Mouse (Mus musculus) kidney, adult 2 months (tissue): ENCODE measurements at regions not wholly inside any gene's neighbourhood (a gene's known extent, or its start where the extent isn't known, plus 50 kb on each side); places are given as distances from the start of the nearest gene placed in this dataset.
"Not testable (repeated sequence)": the region's sequence is repeated elsewhere in the genome, so short reads cannot be mapped to it uniquely, and the experiment has no call there.

Experiments
- DNase-seq: peaks from one replicate; pipeline ENCODE4 v3.0.0; 2021
- H3K27ac ChIP-seq: fragments of 200-500 bp; 2 replicates; pipeline ENCODE4 v1.5.1; 2012; ENCODE audit warnings: low read depth, low read length, control low read depth, inconsistent platforms; ENCODE audit not compliant: insufficient read depth
- H3K27me3 ChIP-seq: fragments of 200-500 bp; replicated peaks from 2 replicates; pipeline ENCODE4 v1.6.1; 2012; ENCODE audit warnings: mild to moderate bottlenecking, moderate library complexity, low read length, inconsistent platforms; ENCODE audit not compliant: control insufficient read depth, insufficient read depth
- H3K36me3 ChIP-seq: fragments of 200-500 bp; 2 replicates; pipeline ENCODE4 v1.6.1; 2012; ENCODE audit warnings: mild to moderate bottlenecking, moderate library complexity, low read length, inconsistent platforms; ENCODE audit not compliant: control insufficient read depth, insufficient read depth
- H3K4me1 ChIP-seq: fragments of 200-500 bp; 2 replicates; pipeline ENCODE4 v1.6.1; 2011; ENCODE audit warnings: low read length; ENCODE audit not compliant: control insufficient read depth, insufficient read depth
- H3K4me3 ChIP-seq: fragments of 200-500 bp; 2 replicates; pipeline ENCODE4 v1.5.1; 2011; ENCODE audit warnings: mild to moderate bottlenecking, low read depth, low read length, control low read depth; ENCODE audit not compliant: insufficient read depth
- CTCF ChIP-seq: fragments of 200-500 bp; conservative IDR thresholded peaks from 2 replicates; pipeline ENCODE4 v1.5.1; 2011; ENCODE audit warnings: low read depth, mild to moderate bottlenecking, control low read depth, low read length, moderate library complexity, mixed read lengths; ENCODE audit not compliant: insufficient read depth, insufficient read length
- POLR2A ChIP-seq: fragments of 200-500 bp; IDR thresholded peaks from one replicate; pipeline ENCODE4 v1.6.1; 2011; ENCODE audit warnings: low read depth, low read length, control low read depth
- WGBS: fragments of 180-500 bp; shearing (Covaris S2); methylation state at CpG from one replicate; pipeline ENCODE4 v1.1.7; 2018; 5-methylcytosine and 5-hydroxymethylcytosine counted together

- Histone ChIP-seq H3K4me3 (no peak overlapping the region), H3K4me1 (no peaks in the 10 kb centered on the region), H3K27me3 (no peaks in the 10 kb centered on the region), H3K27ac (no peak overlapping the region), H3K36me3 (no peaks in the 10 kb centered on the region)
- WGBS = 82% methylated on average over 8 of the region's 8 CpGs
- no peak for DNase-seq
- no peak for TF ChIP-seq POLR2A
- TF ChIP-seq CTCF = no peak
Measured at GRCm38 (mm10) chr10:6341572-6341971, 416.7 kb upstream of the Oprm1 start.

DNA sequence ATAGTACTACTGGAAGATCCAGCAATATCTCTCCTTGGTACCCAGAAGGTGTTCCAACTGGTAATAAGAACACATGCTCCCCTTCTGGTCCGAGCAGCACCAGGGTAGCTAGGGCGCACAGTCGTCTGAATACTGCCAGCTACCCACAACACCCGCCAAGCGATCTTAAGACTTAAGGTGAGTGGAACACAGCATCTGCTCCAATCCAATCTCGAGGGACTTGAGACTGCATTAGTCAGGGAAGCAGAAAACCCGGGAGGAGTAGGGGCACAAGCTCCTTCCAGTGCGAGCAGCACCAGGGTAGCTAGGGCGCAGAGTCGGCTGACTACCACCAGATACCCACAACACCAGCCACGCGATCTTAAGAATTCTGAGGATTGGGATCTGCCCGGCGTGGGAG, 409.1 kb upstream of the Oprm1 start:
- not testable (repeated sequence) for H3K4me1 ChIP-seq, H3K36me3 ChIP-seq, H3K27ac ChIP-seq, H3K27me3 ChIP-seq, H3K4me3 ChIP-seq, DNase-seq
- WGBS = 92% methylated on average over 14 of the region's 14 CpGs

- TF ChIP-seq CTCF (no peak), POLR2A (no peak)
- Histone ChIP-seq H3K27ac (no peak overlapping the region), H3K36me3 (no peaks in the 10 kb centered on the region), H3K4me3 (no peak overlapping the region), H3K27me3 (no peaks in the 10 kb centered on the region), H3K4me1 (no peaks in the 10 kb centered on the region)
- DNase-seq = no peak
- 82% methylated on average over 4 of the region's 4 CpGs for WGBS
Measured at GRCm38 (mm10) chr10:6366182-6366581, 392.1 kb upstream of the Oprm1 start.

- DNase-seq = no peak
- no peaks in the 10 kb centered on the region for H3K36me3 ChIP-seq
- H3K27ac ChIP-seq = no peak overlapping the region
- no peaks in the 10 kb centered on the region for H3K4me1 ChIP-seq
- H3K27me3 ChIP-seq = no peaks in the 10 kb centered on the region
- no peak overlapping the region for H3K4me3 ChIP-seq
- TF ChIP-seq POLR2A (no peak), CTCF (no peak)
- 93% methylated on average over 2 of the region's 2 CpGs for WGBS
Measured at GRCm38 (mm10) chr10:6371666-6372065, 386.6 kb upstream of the Oprm1 start.

DNA sequence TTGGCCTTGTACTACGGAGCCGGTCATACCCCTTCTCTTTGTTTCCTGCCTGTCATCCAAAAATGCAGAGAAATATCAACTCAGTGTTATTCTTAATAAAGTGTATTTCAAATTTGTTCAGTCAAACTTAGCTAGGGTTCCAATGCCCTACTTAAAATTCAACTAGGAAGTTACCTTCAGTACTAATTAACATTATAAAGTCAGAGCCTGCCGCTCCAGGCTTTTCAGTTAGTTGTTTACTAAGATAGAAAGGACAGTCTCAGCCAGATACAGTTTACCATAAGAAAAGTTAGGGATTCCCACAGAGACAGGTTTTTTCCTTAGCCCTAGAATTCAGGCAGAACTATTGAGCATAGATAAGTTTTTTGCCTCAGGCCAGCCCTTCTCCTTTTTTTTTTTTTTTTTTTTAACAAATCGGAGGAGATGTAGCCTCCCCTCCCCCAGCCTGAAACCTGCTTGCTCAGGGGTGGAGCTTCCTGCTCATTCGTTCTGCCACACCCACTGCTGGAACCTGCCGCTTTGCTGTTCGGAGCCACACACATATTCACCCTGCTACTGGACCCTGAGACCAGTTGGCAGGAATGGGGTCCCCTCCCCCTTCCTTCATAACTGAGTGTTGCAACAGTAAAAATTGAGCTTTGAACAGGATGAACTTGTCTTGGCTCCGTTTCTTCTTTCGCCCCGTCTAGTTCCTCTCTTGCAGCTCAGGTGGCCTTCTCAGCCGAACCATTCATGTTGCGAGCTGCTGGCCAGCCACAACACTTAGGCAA, 340.8 kb upstream of the Oprm1 start:
- H3K4me3 ChIP-seq, H3K27me3 ChIP-seq, H3K4me1 ChIP-seq, H3K27ac ChIP-seq, H3K36me3 ChIP-seq: not testable (repeated sequence)
- 60% methylated on average over 12 of the region's 12 CpGs for WGBS
- DNase-seq = peak; percentile 89

GRCm38 (mm10) chr10:6418234-6418633, 340.1 kb upstream of the Oprm1 start:
- not testable (repeated sequence) for H3K4me3 ChIP-seq, H3K36me3 ChIP-seq, H3K4me1 ChIP-seq, H3K27me3 ChIP-seq
- peak; percentile 6 for DNase-seq
- peak overlapping the region; percentile 17; the same call in 1 of the 2 replicates for H3K27ac ChIP-seq

DNA sequence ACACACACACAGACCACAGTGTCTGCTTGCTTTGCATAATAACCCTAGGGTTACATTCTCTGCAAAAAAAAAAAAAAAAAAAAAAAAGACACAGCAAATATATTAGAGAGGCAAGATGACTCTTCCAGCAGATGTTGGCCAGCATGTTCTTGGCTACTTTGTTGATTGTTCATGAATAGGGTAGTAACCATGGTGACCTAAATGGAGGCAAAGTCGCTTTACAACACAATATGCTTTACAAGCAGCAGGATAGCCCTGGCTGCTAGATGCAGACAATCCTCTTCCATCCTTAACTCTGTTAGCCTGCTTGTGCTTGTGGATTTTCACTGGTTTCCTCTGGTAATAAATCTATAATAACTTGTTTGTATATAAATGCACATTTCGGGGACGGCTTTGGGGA, 292.5 kb upstream of the Oprm1 start:
- 73% methylated on average over 3 of the region's 3 CpGs for WGBS
- TF ChIP-seq POLR2A = no peak
- no peak for TF ChIP-seq CTCF
- DNase-seq = no peak

DNA sequence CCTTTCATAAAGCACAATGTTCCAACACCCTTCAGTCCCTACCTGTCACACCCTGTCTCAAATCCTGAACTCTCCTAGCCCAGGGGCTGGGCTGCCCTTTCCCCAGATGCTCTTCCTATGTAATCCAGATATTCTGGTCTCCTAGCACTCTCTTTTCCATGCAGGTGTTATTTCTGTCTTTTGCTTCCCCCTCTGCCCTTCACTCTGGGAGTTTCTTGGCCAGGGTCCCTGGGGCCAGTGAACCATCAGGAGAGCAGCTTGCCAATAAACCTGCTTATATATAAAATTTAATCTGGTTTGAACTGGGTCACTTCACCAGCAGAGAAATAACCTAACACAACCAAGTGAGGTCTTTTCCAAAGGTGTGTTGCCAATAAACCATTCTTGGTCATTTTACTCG, 278.0 kb upstream of the Oprm1 start:
- no peak overlapping the region for H3K27ac ChIP-seq
- no peaks in the 10 kb centered on the region for H3K27me3 ChIP-seq
- H3K4me1 ChIP-seq = no peaks in the 10 kb centered on the region
- 55% methylated on average over 1 of the region's 1 CpGs for WGBS
- H3K4me3 ChIP-seq = no peak overlapping the region
- no peaks in the 10 kb centered on the region for H3K36me3 ChIP-seq
- DNase-seq = peak; percentile 45
- TF ChIP-seq POLR2A (no peak), CTCF (no peak)

More for the DNA sequence above, 292.5 kb upstream of the Oprm1 start:
- Histone ChIP-seq H3K27me3 (no peaks in the 10 kb centered on the region), H3K27ac (no peak overlapping the region), H3K36me3 (no peaks in the 10 kb centered on the region), H3K4me1 (no peaks in the 10 kb centered on the region), H3K4me3 (no peak overlapping the region)
